Mouse (Mus musculus): Measurements from ENCODE around the gene Trappc6b. TPM values are rescaled to one million over a fixed set of nuclear protein-coding genes. Genes with fewer than 3 reads are reported as not detected.

The Trappc6b gene
- 9.5 and 10.4 TPM in 2 replicates for polyA plus RNA-seq (2012)

- TF ChIP-seq TAL1 (IDR thresholded peaks at IDR 0.05; ENCODE audit: low read length) (no peak), GATA1 (IDR thresholded peaks at IDR 0.05; ENCODE audit: low read length) (no peak)
- Histone ChIP-seq H3K4me3 (replicated peaks) (peak within 1 kb of the TSS; percentile 73), H3K36me3 (ENCODE audit: control insufficient read depth) (peaks cover 37% of the 10 kb centered on the region), H3K27me3 (ENCODE audit: control insufficient read depth) (no peaks in the 10 kb centered on the region), H3K4me1 (ENCODE audit: control insufficient read depth) (peaks cover 51% of the 10 kb centered on the region), H3K9me3 (ENCODE audit: control insufficient read depth, low read length) (no peaks in the 10 kb centered on the region)
These were observed at the start of gene Trappc6b for GRCm38 (mm10) chr12:59060993-59061595. Gene Trappc6b (minus strand): TSS chr12:59061472.

DNA sequence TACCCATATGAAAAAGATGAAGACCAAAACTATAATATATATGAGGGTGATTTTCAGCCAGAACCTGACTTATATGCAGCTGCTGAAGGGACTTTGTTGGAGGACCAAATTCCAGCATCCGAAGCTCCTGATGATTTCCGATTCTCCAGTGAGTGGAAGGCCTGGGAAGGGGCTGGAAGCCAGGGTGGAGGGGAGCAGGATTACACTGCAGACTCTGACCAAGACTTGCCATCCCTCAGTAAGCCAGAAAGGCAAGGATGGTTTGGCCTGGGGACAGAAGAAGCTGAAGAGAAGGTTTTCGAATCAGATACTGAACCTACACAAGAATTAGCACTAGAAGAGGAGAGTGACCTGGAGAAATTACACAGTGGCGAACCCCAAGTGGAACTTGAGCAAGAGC is 46.7 kb upstream of the Trappc6b start:
- Histone ChIP-seq H3K4me3 (replicated peaks) (no peak overlapping the region), H3K9me3 (ENCODE audit: control insufficient read depth, low read length) (no peaks in the 10 kb centered on the region), H3K4me1 (ENCODE audit: control insufficient read depth) (no peaks in the 10 kb centered on the region), H3K27me3 (ENCODE audit: control insufficient read depth) (no peaks in the 10 kb centered on the region), H3K36me3 (ENCODE audit: control insufficient read depth) (no peaks in the 10 kb centered on the region; the same call in 1 of the 2 replicates)
- no peak for TF ChIP-seq TAL1 (IDR thresholded peaks at IDR 0.05; ENCODE audit: low read length)
- TF ChIP-seq GATA1 (IDR thresholded peaks at IDR 0.05; ENCODE audit: low read length), result no peak

DNA sequence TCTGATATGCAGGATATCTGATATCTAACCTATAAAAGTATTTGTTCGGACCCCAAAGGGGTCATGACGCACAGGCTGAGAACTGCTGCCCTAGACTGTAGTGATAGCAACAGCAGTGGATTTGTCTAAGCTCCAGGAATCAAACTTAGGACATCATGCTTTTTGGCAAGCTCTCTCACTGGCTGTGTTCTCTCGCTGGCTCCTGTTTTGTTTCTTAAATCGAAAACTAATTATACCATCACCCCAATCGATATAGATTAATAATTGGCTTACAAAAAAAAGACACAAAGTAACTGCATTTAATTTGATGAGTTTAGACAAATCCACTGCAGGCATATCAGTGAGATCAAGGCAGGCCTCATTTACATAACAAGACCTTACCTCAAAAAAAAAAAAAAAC is 45.2 kb upstream of the Trappc6b start:
- no peak overlapping the region for H3K4me3 ChIP-seq (replicated peaks)
- no peaks in the 10 kb centered on the region; the same call in 1 of the 2 replicates for H3K36me3 ChIP-seq (ENCODE audit: control insufficient read depth)
- no peak for TF ChIP-seq GATA1 (IDR thresholded peaks at IDR 0.05; ENCODE audit: low read length)
- no peaks in the 10 kb centered on the region for H3K9me3 ChIP-seq (ENCODE audit: control insufficient read depth, low read length)
- H3K4me1 ChIP-seq (ENCODE audit: control insufficient read depth), result no peaks in the 10 kb centered on the region
- no peaks in the 10 kb centered on the region for H3K27me3 ChIP-seq (ENCODE audit: control insufficient read depth)

GRCm38 (mm10) chr12:59105914-59106313 is 44.6 kb upstream of the Trappc6b start:
- TF ChIP-seq GATA1 (IDR thresholded peaks at IDR 0.05; ENCODE audit: low read length) (no peak), TAL1 (IDR thresholded peaks at IDR 0.05; ENCODE audit: low read length) (no peak)
- Histone ChIP-seq H3K36me3 (ENCODE audit: control insufficient read depth) (no peaks in the 10 kb centered on the region; the same call in 1 of the 2 replicates), H3K4me3 (replicated peaks) (no peak overlapping the region), H3K9me3 (ENCODE audit: control insufficient read depth, low read length) (no peaks in the 10 kb centered on the region), H3K27me3 (ENCODE audit: control insufficient read depth) (no peaks in the 10 kb centered on the region), H3K4me1 (ENCODE audit: control insufficient read depth) (no peaks in the 10 kb centered on the region)

GRCm38 (mm10) chr12:59104771-59105170 is 43.5 kb upstream of the Trappc6b start:
- no peaks in the 10 kb centered on the region; the same call in 1 of the 2 replicates for H3K36me3 ChIP-seq (ENCODE audit: control insufficient read depth)
- no peaks in the 10 kb centered on the region for H3K27me3 ChIP-seq (ENCODE audit: control insufficient read depth)
- H3K4me1 ChIP-seq (ENCODE audit: control insufficient read depth), result no peaks in the 10 kb centered on the region
- H3K9me3 ChIP-seq (ENCODE audit: control insufficient read depth, low read length), result no peaks in the 10 kb centered on the region
- TF ChIP-seq TAL1 (IDR thresholded peaks at IDR 0.05; ENCODE audit: low read length), result no peak
- TF ChIP-seq GATA1 (IDR thresholded peaks at IDR 0.05; ENCODE audit: low read length), result no peak
- H3K4me3 ChIP-seq (replicated peaks), result no peak overlapping the region

- no peak for TF ChIP-seq GATA1 (IDR thresholded peaks at IDR 0.05; ENCODE audit: low read length)
- TF ChIP-seq TAL1 (IDR thresholded peaks at IDR 0.05; ENCODE audit: low read length), result no peak
- Histone ChIP-seq H3K9me3 (ENCODE audit: control insufficient read depth, low read length) (no peaks in the 10 kb centered on the region), H3K4me3 (replicated peaks) (peak within 1 kb of the TSS; percentile 47), H3K4me1 (ENCODE audit: control insufficient read depth) (no peaks in the 10 kb centered on the region), H3K27me3 (ENCODE audit: control insufficient read depth) (no peaks in the 10 kb centered on the region), H3K36me3 (ENCODE audit: control insufficient read depth) (no peaks in the 10 kb centered on the region)
These were observed 34.1 kb upstream of the Trappc6b start, which contains the start of gene Mia2 for GRCm38 (mm10) chr12:59095104-59096025. Gene Mia2 (plus strand): TSS chr12:59095799.

- no peak for TF ChIP-seq GATA1 (IDR thresholded peaks at IDR 0.05; ENCODE audit: low read length)
- no peak for TF ChIP-seq TAL1 (IDR thresholded peaks at IDR 0.05; ENCODE audit: low read length)
- Histone ChIP-seq H3K36me3 (ENCODE audit: control insufficient read depth) (no peaks in the 10 kb centered on the region), H3K4me3 (replicated peaks) (no peak overlapping the region), H3K9me3 (ENCODE audit: control insufficient read depth, low read length) (no peaks in the 10 kb centered on the region), H3K4me1 (ENCODE audit: control insufficient read depth) (no peaks in the 10 kb centered on the region), H3K27me3 (ENCODE audit: control insufficient read depth) (no peaks in the 10 kb centered on the region)
These were observed 32.3 kb upstream of the Trappc6b start for GRCm38 (mm10) chr12:59093543-59093942.

DNA sequence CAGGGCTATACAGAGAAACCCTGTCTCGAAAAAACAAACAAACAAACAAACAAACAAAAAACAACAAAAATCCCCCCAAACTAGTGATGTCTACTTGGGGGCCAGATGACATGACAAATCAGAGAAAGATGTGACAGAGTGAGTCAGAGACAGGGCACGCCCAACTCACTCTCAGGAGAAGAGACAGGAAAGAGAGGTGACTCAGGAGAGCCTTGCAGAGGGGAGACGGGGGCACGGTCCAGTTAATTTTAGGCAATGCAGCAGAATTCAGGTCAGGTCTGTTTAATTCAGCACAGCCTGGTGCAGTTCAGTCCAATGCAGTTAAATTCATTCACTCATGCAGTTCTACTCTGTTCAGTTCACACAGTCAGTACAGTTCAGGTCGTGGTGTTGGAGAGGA is 24.9 kb upstream of the Trappc6b start:
- Histone ChIP-seq H3K36me3 (ENCODE audit: control insufficient read depth) (no peaks in the 10 kb centered on the region), H3K27me3 (ENCODE audit: control insufficient read depth) (no peaks in the 10 kb centered on the region), H3K9me3 (ENCODE audit: control insufficient read depth, low read length) (no peaks in the 10 kb centered on the region), H3K4me1 (ENCODE audit: control insufficient read depth) (no peaks in the 10 kb centered on the region), H3K4me3 (replicated peaks) (no peak overlapping the region)
- TF ChIP-seq GATA1 (IDR thresholded peaks at IDR 0.05; ENCODE audit: low read length), result no peak
- no peak for TF ChIP-seq TAL1 (IDR thresholded peaks at IDR 0.05; ENCODE audit: low read length)

DNA sequence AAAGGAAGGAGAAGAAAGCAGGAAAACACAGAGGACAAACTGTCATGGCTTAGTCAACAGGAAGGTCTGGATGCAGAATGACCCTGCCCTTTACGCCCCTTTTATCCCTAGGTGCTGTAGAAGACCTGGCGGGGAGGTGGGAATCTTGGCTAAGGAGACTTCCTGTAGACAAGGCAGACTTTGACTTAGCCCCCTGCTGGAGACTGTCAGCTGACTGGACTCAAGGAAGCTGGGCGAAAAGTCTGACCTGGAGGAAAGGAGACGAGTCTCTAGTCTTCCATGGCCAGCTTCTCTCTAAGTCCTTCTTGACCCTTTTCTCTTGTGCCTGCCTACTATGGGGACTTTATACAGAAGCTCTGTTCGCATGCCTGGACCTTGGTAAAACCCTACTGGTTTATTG is 23.2 kb upstream of the Trappc6b start:
- Histone ChIP-seq H3K4me3 (replicated peaks) (no peak overlapping the region), H3K36me3 (ENCODE audit: control insufficient read depth) (no peaks in the 10 kb centered on the region), H3K27me3 (ENCODE audit: control insufficient read depth) (no peaks in the 10 kb centered on the region), H3K4me1 (ENCODE audit: control insufficient read depth) (no peaks in the 10 kb centered on the region), H3K9me3 (ENCODE audit: control insufficient read depth, low read length) (no peaks in the 10 kb centered on the region)
- no peak for TF ChIP-seq GATA1 (IDR thresholded peaks at IDR 0.05; ENCODE audit: low read length)
- no peak for TF ChIP-seq TAL1 (IDR thresholded peaks at IDR 0.05; ENCODE audit: low read length)
